Mouse (Mus musculus) MEL (cell line): ENCODE data around the gene Slc22a20. TPM values are rescaled to one million over a fixed set of nuclear protein-coding genes. Genes with fewer than 3 reads are reported as not detected.

Experiments used
- DNase-seq: peaks from one replicate; pipeline ENCODE4 v3.0.0; 2011; ENCODE audit warnings: low read depth, low spot score
- H3K27ac ChIP-seq: 2 replicates; pipeline ENCODE4 v1.5.1; 2012; ENCODE audit warnings: low read depth, mild to moderate bottlenecking, control low read depth, low read length, moderate library complexity; ENCODE audit not compliant: control insufficient read depth
- H3K27me3 ChIP-seq, 2 experiments: fragments of 150-350 bp in 1 of 2; sonication (generic) in 1 of 2; 2 replicates each; pipeline ENCODE4 v1.6.1; 2012; ENCODE audit warnings: low read length in 2 of 2, mild to moderate bottlenecking in 2 of 2, improper control_type of control experiment in 1 of 2, moderate library complexity in 1 of 2; ENCODE audit not compliant: insufficient read depth in 2 of 2, control insufficient read depth in 1 of 2
- H3K36me3 ChIP-seq, 2 experiments: 2 replicates each; pipeline ENCODE4 v1.6.1; 2012 to 2014; ENCODE audit warnings: low read length in 2 of 2, improper control_type of control experiment in 1 of 2, inconsistent platforms in 1 of 2, mild to moderate bottlenecking in 1 of 2; ENCODE audit not compliant: insufficient read depth in 2 of 2, control insufficient read depth in 1 of 2
- H3K4me1 ChIP-seq, 2 experiments: fragments of 150-350 bp in 1 of 2; sonication (generic) in 1 of 2; 2 replicates each; pipeline ENCODE4 v1.6.1; 2012; ENCODE audit warnings: low read length in 2 of 2, improper control_type of control experiment in 1 of 2, mild to moderate bottlenecking in 1 of 2; ENCODE audit not compliant: insufficient read depth in 2 of 2, control insufficient read depth in 1 of 2
- H3K4me3 ChIP-seq, 2 experiments: fragments of 150-350 bp in 1 of 2; sonication (generic) in 1 of 2; 2 replicates each; pipeline ENCODE4 v1.5.1; 2012; ENCODE audit warnings: low read depth in 2 of 2, low read length in 2 of 2, mild to moderate bottlenecking in 2 of 2, moderate library complexity in 2 of 2, control low read depth in 1 of 2, improper control_type of control experiment in 1 of 2; ENCODE audit not compliant: control insufficient read depth in 1 of 2, insufficient read depth in 1 of 2
- H3K79me2 ChIP-seq: 2 replicates; pipeline ENCODE4 v1.6.1; 2012; ENCODE audit warnings: mild to moderate bottlenecking, low read length, moderate library complexity; ENCODE audit not compliant: control insufficient read depth, poor library complexity, insufficient read depth
- H3K9ac ChIP-seq: 2 replicates; pipeline ENCODE4 v1.6.1; 2012; ENCODE audit warnings: low read depth, mild to moderate bottlenecking, control low read depth, low read length, moderate library complexity; ENCODE audit not compliant: control insufficient read depth, poor library complexity, severe bottlenecking
- H3K9me3 ChIP-seq: fragments of 150-350 bp; sonication (generic); replicated peaks from 2 replicates; pipeline ENCODE4 v1.6.1; 2012; ENCODE audit warnings: mild to moderate bottlenecking, low read length, improper control_type of control experiment, moderate library complexity; ENCODE audit not compliant: insufficient read depth
- BHLHE40 ChIP-seq: IDR thresholded peaks from 2 replicates; pipeline ENCODE4 v1.6.1; 2012; ENCODE audit warnings: low read depth, mild to moderate bottlenecking, inconsistent platforms, low read length, improper control_type of control experiment, borderline replicate concordance
- CHD1 ChIP-seq: IDR thresholded peaks from 2 replicates; pipeline ENCODE4 v1.6.1; 2012; ENCODE audit warnings: low read depth, mild to moderate bottlenecking, inconsistent platforms, low read length, improper control_type of control experiment
- CHD2 ChIP-seq: IDR thresholded peaks from 2 replicates; pipeline ENCODE4 v1.6.1; 2011; ENCODE audit warnings: low read length, improper control_type of control experiment
- CTCF ChIP-seq, 3 experiments: IDR thresholded peaks in 2 of 3; conservative IDR thresholded peaks in 1 of 3; 2 replicates each; pipeline ENCODE4 v1.5.1; 2011 to 2012; ENCODE audit warnings: low read length in 3 of 3, low read depth in 2 of 3, mild to moderate bottlenecking in 2 of 3, improper control_type of control experiment in 1 of 3, inconsistent platforms in 1 of 3, mixed read lengths in 1 of 3, moderate library complexity in 1 of 3; ENCODE audit not compliant: control insufficient read depth in 1 of 3, insufficient read depth in 1 of 3, poor library complexity in 1 of 3, severe bottlenecking in 1 of 3
- E2F4 ChIP-seq: IDR thresholded peaks from 2 replicates; pipeline ENCODE4 v1.6.1; 2011; ENCODE audit warnings: low read depth, low read length, improper control_type of control experiment, borderline replicate concordance
- ELF1 ChIP-seq: IDR thresholded peaks from 2 replicates; pipeline ENCODE4 v1.6.1; 2014; ENCODE audit warnings: low read depth, mild to moderate bottlenecking, inconsistent platforms, low read length, improper control_type of control experiment, moderate library complexity
- EP300 ChIP-seq, 2 experiments: IDR thresholded peaks; 2 replicates each; pipeline ENCODE4 v1.6.1; 2011; ENCODE audit warnings: improper control_type of control experiment in 2 of 2, low read length in 2 of 2, low read depth in 1 of 2, mild to moderate bottlenecking in 1 of 2
- ETS1 ChIP-seq: IDR thresholded peaks from 2 replicates; pipeline ENCODE4 v1.6.1; 2012; ENCODE audit warnings: low read depth, mild to moderate bottlenecking, inconsistent platforms, low read length, improper control_type of control experiment, moderate library complexity
- GABPA ChIP-seq: IDR thresholded peaks from 2 replicates; pipeline ENCODE4 v1.6.1; 2012; ENCODE audit warnings: low read depth, mild to moderate bottlenecking, inconsistent platforms, low read length, improper control_type of control experiment, moderate library complexity
- GATA1 ChIP-seq: IDR thresholded peaks from 2 replicates; pipeline ENCODE4 v1.6.1; 2011; ENCODE audit warnings: low read depth, low read length, improper control_type of control experiment
- HCFC1 ChIP-seq: IDR thresholded peaks from 2 replicates; pipeline ENCODE4 v1.6.1; 2012; ENCODE audit warnings: low read depth, mild to moderate bottlenecking, inconsistent platforms, low read length, improper control_type of control experiment, moderate library complexity
- JUND ChIP-seq: IDR thresholded peaks from 2 replicates; pipeline ENCODE4 v1.6.1; 2011; ENCODE audit warnings: low read depth, mild to moderate bottlenecking, improper control_type of control experiment, low read length
- KAT2A ChIP-seq: conservative IDR thresholded peaks from 2 replicates; pipeline ENCODE4 v1.6.1; 2012; ENCODE audit warnings: low read depth, low read length, improper control_type of control experiment, inconsistent platforms
- MAFK ChIP-seq: IDR thresholded peaks from 2 replicates; pipeline ENCODE4 v1.6.1; 2011; ENCODE audit warnings: low read depth, mild to moderate bottlenecking, low read length, improper control_type of control experiment, borderline replicate concordance
- MAX ChIP-seq: IDR thresholded peaks from 2 replicates; pipeline ENCODE4 v1.6.1; 2011; ENCODE audit warnings: low read length, improper control_type of control experiment
- MAZ ChIP-seq: IDR thresholded peaks from 2 replicates; pipeline ENCODE4 v1.6.1; 2012; ENCODE audit warnings: low read depth, mild to moderate bottlenecking, inconsistent platforms, low read length, improper control_type of control experiment
- MEF2A ChIP-seq: IDR thresholded peaks from 2 replicates; pipeline ENCODE4 v1.6.1; 2014; ENCODE audit warnings: low read depth, mild to moderate bottlenecking, inconsistent platforms, low read length, improper control_type of control experiment; ENCODE audit not compliant: poor library complexity, insufficient replicate concordance, severe bottlenecking; ENCODE audit errors: extremely low read depth
- MXI1 ChIP-seq: IDR thresholded peaks from 2 replicates; pipeline ENCODE4 v1.6.1; 2011; ENCODE audit warnings: mild to moderate bottlenecking, low read depth, low read length, improper control_type of control experiment
- MYB ChIP-seq: IDR thresholded peaks from 2 replicates; pipeline ENCODE4 v1.6.1; 2011; ENCODE audit warnings: mild to moderate bottlenecking, low read depth, low read length, improper control_type of control experiment
- MYC ChIP-seq: IDR thresholded peaks from 2 replicates; pipeline ENCODE4 v1.6.1; 2011; ENCODE audit warnings: low read depth, mild to moderate bottlenecking, low read length, improper control_type of control experiment, moderate library complexity
- NELFE ChIP-seq: IDR thresholded peaks from 2 replicates; pipeline ENCODE4 v1.6.1; 2011; ENCODE audit warnings: low read depth, low read length, improper control_type of control experiment
- NRF1 ChIP-seq: IDR thresholded peaks from 2 replicates; pipeline ENCODE4 v1.6.1; 2014; ENCODE audit warnings: low read depth, mild to moderate bottlenecking, inconsistent platforms, low read length, improper control_type of control experiment, moderate library complexity; ENCODE audit not compliant: poor library complexity, insufficient read depth, severe bottlenecking
- POLR2A ChIP-seq, 2 experiments: IDR thresholded peaks; 2 replicates each; pipeline ENCODE4 v1.6.1; 2011 to 2012; ENCODE audit warnings: low read length in 2 of 2, mild to moderate bottlenecking in 2 of 2, control low read depth in 1 of 2, improper control_type of control experiment in 1 of 2, low read depth in 1 of 2, moderate library complexity in 1 of 2; ENCODE audit not compliant: control insufficient read depth in 1 of 2, insufficient read depth in 1 of 2, poor library complexity in 1 of 2
- POLR2AphosphoS2 ChIP-seq: IDR thresholded peaks from 2 replicates; pipeline ENCODE4 v1.6.1; 2011; ENCODE audit warnings: low read length, improper control_type of control experiment
- RAD21 ChIP-seq: IDR thresholded peaks from 2 replicates; pipeline ENCODE4 v1.6.1; 2011; ENCODE audit warnings: mild to moderate bottlenecking, low read depth, low read length, improper control_type of control experiment
- RCOR1 ChIP-seq: IDR thresholded peaks from 2 replicates; pipeline ENCODE4 v1.6.1; 2012; ENCODE audit warnings: low read depth, mild to moderate bottlenecking, inconsistent platforms, low read length, improper control_type of control experiment
- SIN3A ChIP-seq: IDR thresholded peaks from 2 replicates; pipeline ENCODE4 v1.6.1; 2012; ENCODE audit warnings: low read length, improper control_type of control experiment, inconsistent platforms
- SMC3 ChIP-seq: IDR thresholded peaks from 2 replicates; pipeline ENCODE4 v1.6.1; 2011; ENCODE audit warnings: low read depth, low read length, improper control_type of control experiment
- TAL1 ChIP-seq: IDR thresholded peaks from 2 replicates; pipeline ENCODE4 v1.6.1; 2012; ENCODE audit warnings: mild to moderate bottlenecking, inconsistent platforms, low read length, moderate library complexity, mixed read lengths
- TBP ChIP-seq: IDR thresholded peaks from 2 replicates; pipeline ENCODE4 v1.8.0; 2011; ENCODE audit warnings: low read depth, low read length, improper control_type of control experiment
- TCF12 ChIP-seq: IDR thresholded peaks from 2 replicates; pipeline ENCODE4 v1.6.1; 2014; ENCODE audit warnings: low read depth, mild to moderate bottlenecking, inconsistent platforms, low read length, improper control_type of control experiment, moderate library complexity
- UBTF ChIP-seq: IDR thresholded peaks from 2 replicates; pipeline ENCODE4 v1.6.1; 2012; ENCODE audit warnings: low read depth, mild to moderate bottlenecking, inconsistent platforms, low read length, improper control_type of control experiment, moderate library complexity, borderline replicate concordance; ENCODE audit not compliant: insufficient read depth
- USF1 ChIP-seq: IDR thresholded peaks from 2 replicates; pipeline ENCODE4 v1.6.1; 2014; ENCODE audit warnings: low read depth, mild to moderate bottlenecking, inconsistent platforms, low read length, improper control_type of control experiment, moderate library complexity
- USF2 ChIP-seq, 2 experiments: IDR thresholded peaks; 2 replicates each; pipeline ENCODE4 v1.6.1; 2011 to 2012; ENCODE audit warnings: improper control_type of control experiment in 2 of 2, low read length in 2 of 2, borderline replicate concordance in 1 of 2, inconsistent platforms in 1 of 2, low read depth in 1 of 2, mild to moderate bottlenecking in 1 of 2; ENCODE audit not compliant: insufficient read depth in 1 of 2
- ZC3H11A ChIP-seq: IDR thresholded peaks from 2 replicates; pipeline ENCODE4 v1.6.1; 2012; ENCODE audit warnings: low read depth, mild to moderate bottlenecking, inconsistent platforms, low read length, improper control_type of control experiment
- ZMIZ1 ChIP-seq: IDR thresholded peaks from 2 replicates; pipeline ENCODE4 v1.6.1; 2012; ENCODE audit warnings: low read depth, mild to moderate bottlenecking, inconsistent platforms, low read length, improper control_type of control experiment, moderate library complexity
- ZNF384 ChIP-seq: IDR thresholded peaks from 2 replicates; pipeline ENCODE4 v1.6.1; 2012; ENCODE audit warnings: low read depth, mild to moderate bottlenecking, inconsistent platforms, low read length, improper control_type of control experiment
- polyA plus RNA-seq, 2 experiments: library from polyadenylated mRNA; stranded (reverse) in 1 of 2; unstranded in 1 of 2; fragments of >175 nt in 1 of 2; fragments of >200 nt in 1 of 2; gene quantifications; 2 replicates each; pipeline versions ENCODE4 v1.2.1 to v1.2.4; 2012; ENCODE audit warnings: low replicate concordance in 2 of 2, low read depth in 1 of 2; ENCODE audit not compliant: insufficient read length in 2 of 2, insufficient read depth in 1 of 2, missing spikeins in 1 of 2
- total RNA-seq: library from RNA; depleted of rRNA; stranded (reverse); fragments of 300-350 nt; gene quantifications from 2 replicates; pipeline ENCODE4 v1.2.3, GENCODE M21; 2012

Slc22a20 gene
- total and polyA plus RNA-seq, 3 experiments: not detected

GRCm38 (mm10) chr19:5965280-5965679 lies 20.7 kb downstream of the Slc22a20 start:
- Histone ChIP-seq H3K27me3 (no peaks in the 10 kb centered on the region), H3K79me2 (peaks cover 27% of the 10 kb centered on the region), H3K9me3 (no peaks in the 10 kb centered on the region), H3K4me1 (peaks cover 0 to 32% of the 10 kb centered on the region in 2 experiments; a peak in 3 of 4 replicates), H3K4me3 (peak overlapping the region in 1 of 2 experiments; percentile 88; a peak in 2 of 4 replicates), H3K9ac (peak overlapping the region; percentile 77), H3K27ac (peak overlapping the region; percentile 91), H3K36me3 (peaks cover 0 to 22% of the 10 kb centered on the region in 2 experiments; a peak in 3 of 4 replicates)
- peak; percentile 93 for DNase-seq
- TF ChIP-seq ZNF384 (no peak), NELFE (no peak), NRF1 (peak; percentile 8; the same call in 1 of the 2 replicates), TCF12 (no peak; the same call in 1 of the 2 replicates), MAX (no peak), RCOR1 (peak; percentile 65; the same call in 1 of the 2 replicates), ETS1 (0 out of 2 replicates have a peak, but pooled peaks have one; percentile 41), ZMIZ1 (no peak), EP300 (IDR thresholded peaks at IDR 0.05; ENCODE audit: low read depth in 1 of 2, low read length in 2 of 2) (peak in 1 of 2 experiments; percentile 43; a peak in 1 of 4 replicates), KAT2A (no peak), POLR2AphosphoS2 (no peak), CTCF (IDR thresholded peaks at IDR 0.05 in 2 of 3, conservative IDR thresholded peaks at IDR 0.05 in 1 of 3; ENCODE audit: control insufficient read depth in 1 of 3, insufficient read depth in 1 of 3, low read depth in 2 of 3, low read length in 3 of 3, poor library complexity in 1 of 3, severe bottlenecking in 1 of 3) (peak; percentile 92 to 99 (median 92)), E2F4 (no peak), MAZ (no peak), ZC3H11A (peak; percentile 97), HCFC1 (peak; percentile 45; the same call in 1 of the 2 replicates), CHD2 (no peak), TAL1 (no peak), TBP (peak; percentile 50; the same call in 1 of the 2 replicates), GABPA (no peak), USF2 (IDR thresholded peaks at IDR 0.05; ENCODE audit: borderline replicate concordance in 1 of 2, insufficient read depth in 1 of 2, low read depth in 1 of 2, low read length in 2 of 2) (no peak), USF1 (no peak), MAFK (no peak), MEF2A (no peak), MYC (0 out of 2 replicates have a peak, but pooled peaks have one; percentile 40), BHLHE40 (no peak), MXI1 (peak; percentile 47), JUND (no peak), MYB (no peak), POLR2A (IDR thresholded peaks at IDR 0.05; ENCODE audit: control insufficient read depth in 1 of 2, insufficient read depth in 1 of 2, low read depth in 1 of 2, low read length in 2 of 2, poor library complexity in 1 of 2) (no peak), GATA1 (peak; percentile 69), ELF1 (peak; percentile 61), CHD1 (no peak), SMC3 (peak; percentile 99), SIN3A (peak; percentile 84), UBTF (no peak), RAD21 (peak; percentile 99)
